ENCODE assay signal across 8 mouse cellular contexts in the genomic region with DNA sequence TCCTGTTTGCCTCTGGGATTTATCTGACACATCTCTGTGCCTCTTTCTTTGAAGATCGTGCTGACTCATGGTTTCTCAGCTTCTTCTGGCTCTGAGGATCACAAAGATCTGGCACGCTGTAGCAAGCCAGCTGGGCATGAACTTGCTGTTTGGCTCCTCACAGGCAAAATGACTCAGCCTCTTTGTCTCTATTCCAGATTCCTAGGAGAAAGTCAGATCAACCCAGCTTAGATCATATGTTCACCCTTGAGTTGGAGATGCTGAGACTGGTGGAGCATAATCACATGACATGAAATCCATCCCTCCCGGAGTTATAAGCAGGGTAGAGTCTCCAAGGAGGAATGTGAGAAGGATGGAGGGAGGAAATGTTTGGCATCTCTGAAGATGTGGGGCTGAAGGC. TPM values are rescaled to one million over a fixed set of nuclear protein-coding genes. Genes with fewer than 3 reads are reported as not detected.
DNase-seq lines count a peak whose midpoint lies in the region; ATAC-seq lines count a peak whose summit lies in the region.

No protein-coding gene starts in this region.

- no peaks in the 10 kb centered on the region for H3K27me3 ChIP-seq in kidney, embryonic 15.5 days

- no peaks in the 10 kb centered on the region for H3K4me1 ChIP-seq in kidney, embryonic 15.5 days

- no peak for ATAC-seq in kidney, embryonic 15.5 days (replicated peaks; ENCODE audit: low FRiP score)
- ATAC-seq in megakaryocyte, adult 5-6 weeks (ENCODE audit: poor library complexity, severe bottlenecking) = no peak

- H3K36me3 ChIP-seq in kidney, embryonic 15.5 days = no peaks in the 10 kb centered on the region

- H3K4me3 ChIP-seq in kidney, embryonic 15.5 days (replicated peaks) = no peak overlapping the region

- H3K27ac ChIP-seq in kidney, embryonic 15.5 days = no peak overlapping the region

- WGBS in kidney, embryonic 15.5 days = 75% methylated on average over 3 of the region's 3 CpGs

- DNase-seq in ovary, adult 18-20 months (ENCODE audit: low spot score) = peak; percentile 56
- no peak for DNase-seq in ovary, postnatal 14 days (ENCODE audit: low spot score)
- DNase-seq in adrenal gland, postnatal 14 days = peak; percentile 62
- DNase-seq in gastrocnemius, postnatal 10 days = peak; percentile 11
- peak; percentile 41 for DNase-seq in lung, postnatal 36 days
- DNase-seq in kidney, postnatal 4 days = no peak

- no peak overlapping the region for H3K4me2 ChIP-seq in kidney, embryonic 15.5 days

- H3K9me3 ChIP-seq in kidney, embryonic 15.5 days (replicated peaks) = no peaks in the 10 kb centered on the region

- H3K9ac ChIP-seq in kidney, embryonic 15.5 days = no peak overlapping the region

RNA-seq across cellular contexts. Expression of gene Akirin2, which starts 27.9 kb away (rescaled TPM):
- total RNA-seq in adrenal gland, postnatal 14 days (2021) = 65.6 and 67.0 TPM in 2 replicates
- total RNA-seq in gastrocnemius, postnatal 10 days (2021) = 10 to 100 TPM; 59.6 to 71.3 TPM
- 59.3 and 65.1 TPM in 2 replicates for polyA plus RNA-seq in kidney, embryonic 15.5 days (2015; fragmentation: Nextera tagmentation; extraction: Ambion mirVana)
- total RNA-seq in megakaryocyte, adult 5-6 weeks (2015) = 59.6 and 68.0 TPM in 2 replicates
- 49.9 and 62.4 TPM in 2 replicates for total RNA-seq in megakaryocyte, adult 5-6 weeks (2017)

Comparison
In these comparisons a context has a peak if more than half of its experiments do, and no peak if none do; other contexts are left out.
1. DNase-seq: peak in ovary, adult 18-20 months (single experiment), adrenal gland, postnatal 14 days (single experiment), gastrocnemius, postnatal 10 days (single experiment) and lung, postnatal 36 days (single experiment); none in ovary, postnatal 14 days (single experiment) and kidney, postnatal 4 days (0 of 2).